Mouse (Mus musculus): ENCODE measurements around the gene Sdk1. TPM values are rescaled to one million over a fixed set of nuclear protein-coding genes. Genes with fewer than 3 reads are reported as not detected.
"Not testable (repeated sequence)": the region's sequence is repeated elsewhere in the genome, so short reads cannot be mapped to it uniquely, and the experiment has no call there.

Sdk1 gene
- polyA plus RNA-seq, 1 experiment from 2014 or later: 1.5 TPM

GRCm38 (mm10) chr5:141612721-141613120 lies 371.4 kb downstream of the Sdk1 start:
- H3K9me3 ChIP-seq: no peaks in the 10 kb centered on the region
- no peak for ATAC-seq (replicated peaks)
- H3K27ac ChIP-seq (replicated peaks): no peak overlapping the region
- peaks cover 12% of the 10 kb centered on the region for H3K4me1 ChIP-seq
- no peak overlapping the region for H3K4me2 ChIP-seq (replicated peaks)
- H3K36me3 ChIP-seq: no peaks in the 10 kb centered on the region
- 57% methylated on average over 10 of the region's 10 CpGs for WGBS
- no peak overlapping the region for H3K9ac ChIP-seq (replicated peaks)
- H3K27me3 ChIP-seq: no peaks in the 10 kb centered on the region
- no peak overlapping the region for H3K4me3 ChIP-seq

- WGBS: 67% methylated on average over 7 of the region's 7 CpGs
- H3K27ac ChIP-seq (replicated peaks): no peak overlapping the region
Measured at GRCm38 (mm10) chr5:141615763-141616162, 374.5 kb downstream of the Sdk1 start.

GRCm38 (mm10) chr5:141617660-141618059 lies 376.4 kb downstream of the Sdk1 start:
- Histone ChIP-seq H3K4me1 (peaks cover 24% of the 10 kb centered on the region), H3K4me3 (no peak overlapping the region), H3K36me3 (no peaks in the 10 kb centered on the region), H3K4me2 (replicated peaks) (no peak overlapping the region; the same call in 1 of the 2 replicates), H3K27me3 (no peaks in the 10 kb centered on the region), H3K27ac (replicated peaks) (no peak overlapping the region), H3K9me3 (no peaks in the 10 kb centered on the region), H3K9ac (replicated peaks) (no peak overlapping the region)
- WGBS: 36% methylated on average over 6 of the region's 6 CpGs
- ATAC-seq (replicated peaks): 0 out of 2 replicates have a peak, but pooled peaks have one; percentile 19

More at GRCm38 (mm10) chr5:141615763-141616162, 374.5 kb downstream of the Sdk1 start:
- Histone ChIP-seq H3K9me3 (no peaks in the 10 kb centered on the region), H3K4me1 (peaks cover 25% of the 10 kb centered on the region), H3K36me3 (no peaks in the 10 kb centered on the region), H3K9ac (replicated peaks) (no peak overlapping the region), H3K4me3 (no peak overlapping the region), H3K27me3 (no peaks in the 10 kb centered on the region), H3K4me2 (replicated peaks) (no peak overlapping the region)
- ATAC-seq (replicated peaks): no peak

GRCm38 (mm10) chr5:141625401-141625800 lies 384.1 kb downstream of the Sdk1 start:
- Histone ChIP-seq H3K36me3 (no peaks in the 10 kb centered on the region), H3K4me2 (replicated peaks) (no peak overlapping the region), H3K9ac (replicated peaks) (no peak overlapping the region), H3K4me1 (0 out of 2 replicates have a peak, but pooled peaks cover 5% of the 10 kb centered on the region), H3K27me3 (no peaks in the 10 kb centered on the region), H3K27ac (replicated peaks) (no peak overlapping the region), H3K4me3 (no peak overlapping the region), H3K9me3 (no peaks in the 10 kb centered on the region)
- no peak for ATAC-seq (replicated peaks)
- 90% methylated on average over 4 of the region's 4 CpGs for WGBS

- H3K9me3 ChIP-seq: no peaks in the 10 kb centered on the region
- H3K4me1 ChIP-seq: no peaks in the 10 kb centered on the region
- no peak overlapping the region for H3K4me2 ChIP-seq (replicated peaks)
- 87% methylated on average over 5 of the region's 5 CpGs for WGBS
- H3K27ac ChIP-seq (replicated peaks): no peak overlapping the region
- no peaks in the 10 kb centered on the region for H3K36me3 ChIP-seq
- no peak for ATAC-seq (replicated peaks)
- H3K4me3 ChIP-seq: no peak overlapping the region
- no peaks in the 10 kb centered on the region for H3K27me3 ChIP-seq
- H3K9ac ChIP-seq (replicated peaks): no peak overlapping the region
Measured at GRCm38 (mm10) chr5:141631641-141632040, 390.4 kb downstream of the Sdk1 start.

GRCm38 (mm10) chr5:141633271-141633670 lies 392.0 kb downstream of the Sdk1 start:
- no peak for ATAC-seq (replicated peaks)
- Histone ChIP-seq H3K9me3 (no peaks in the 10 kb centered on the region), H3K36me3 (no peaks in the 10 kb centered on the region), H3K4me1 (no peaks in the 10 kb centered on the region), H3K4me3 (no peak overlapping the region), H3K27me3 (no peaks in the 10 kb centered on the region), H3K9ac (replicated peaks) (no peak overlapping the region), H3K27ac (replicated peaks) (no peak overlapping the region), H3K4me2 (replicated peaks) (no peak overlapping the region)
- WGBS: 78% methylated on average over 4 of the region's 4 CpGs

- no peak for ATAC-seq (replicated peaks)
- Histone ChIP-seq H3K9ac (replicated peaks) (no peak overlapping the region), H3K4me3 (no peak overlapping the region), H3K36me3 (no peaks in the 10 kb centered on the region), H3K27me3 (no peaks in the 10 kb centered on the region), H3K4me1 (no peaks in the 10 kb centered on the region), H3K4me2 (replicated peaks) (no peak overlapping the region), H3K27ac (replicated peaks) (no peak overlapping the region), H3K9me3 (no peaks in the 10 kb centered on the region)
- WGBS: 89% methylated on average over 11 of the region's 11 CpGs
Measured at GRCm38 (mm10) chr5:141636406-141636805, 395.1 kb downstream of the Sdk1 start.

- not testable (repeated sequence) for H3K4me1 ChIP-seq; H3K27ac ChIP-seq (replicated peaks); H3K9me3 ChIP-seq; H3K4me2 ChIP-seq (replicated peaks); H3K27me3 ChIP-seq; H3K36me3 ChIP-seq; H3K9ac ChIP-seq (replicated peaks); H3K4me3 ChIP-seq; ATAC-seq (replicated peaks)
- WGBS: 75% methylated on average over 3 of the region's 3 CpGs
Measured at GRCm38 (mm10) chr5:141637054-141637453, 395.8 kb downstream of the Sdk1 start.

GRCm38 (mm10) chr5:141645671-141646070 lies 404.4 kb downstream of the Sdk1 start:
- H3K27me3 ChIP-seq: no peaks in the 10 kb centered on the region
- ATAC-seq (replicated peaks): 0 out of 2 replicates have a peak, but pooled peaks have one; percentile 19
- 47% methylated on average over 5 of the region's 5 CpGs for WGBS

GRCm38 (mm10) chr5:141646621-141647020 lies 405.3 kb downstream of the Sdk1 start:
- ATAC-seq (replicated peaks): no peak

More at GRCm38 (mm10) chr5:141645671-141646070, 404.4 kb downstream of the Sdk1 start:
- Histone ChIP-seq H3K4me3 (no peak overlapping the region), H3K36me3 (no peaks in the 10 kb centered on the region), H3K4me2 (replicated peaks) (no peak overlapping the region), H3K4me1 (peaks cover 3% of the 10 kb centered on the region; the same call in 1 of the 2 replicates), H3K9me3 (no peaks in the 10 kb centered on the region), H3K9ac (replicated peaks) (no peak overlapping the region), H3K27ac (replicated peaks) (no peak overlapping the region)

GRCm38 (mm10) chr5:141649831-141650375 lies 408.6 kb downstream of the Sdk1 start:
- Histone ChIP-seq H3K27ac (replicated peaks) (no peak overlapping the region), H3K4me2 (replicated peaks) (no peak overlapping the region), H3K9me3 (no peaks in the 10 kb centered on the region), H3K9ac (replicated peaks) (no peak overlapping the region), H3K4me1 (peaks cover 3% of the 10 kb centered on the region; the same call in 1 of the 2 replicates), H3K36me3 (no peaks in the 10 kb centered on the region), H3K27me3 (no peaks in the 10 kb centered on the region), H3K4me3 (no peak overlapping the region)
- ATAC-seq (replicated peaks): no peak
- WGBS: 53% methylated on average over 6 of the region's 6 CpGs

More at GRCm38 (mm10) chr5:141646621-141647020, 405.3 kb downstream of the Sdk1 start:
- no peak overlapping the region for H3K27ac ChIP-seq (replicated peaks)
- no peak overlapping the region for H3K4me2 ChIP-seq (replicated peaks)
- H3K36me3 ChIP-seq: no peaks in the 10 kb centered on the region
- peaks cover 3% of the 10 kb centered on the region; the same call in 1 of the 2 replicates for H3K4me1 ChIP-seq
- H3K9me3 ChIP-seq: no peaks in the 10 kb centered on the region
- no peak overlapping the region for H3K9ac ChIP-seq (replicated peaks)
- 85% methylated on average over 2 of the region's 2 CpGs for WGBS
- H3K4me3 ChIP-seq: no peak overlapping the region
- H3K27me3 ChIP-seq: no peaks in the 10 kb centered on the region

GRCm38 (mm10) chr5:141651690-141652377 lies 410.5 kb downstream of the Sdk1 start:
- 88% methylated on average over 4 of the region's 4 CpGs for WGBS
- H3K4me2 ChIP-seq (replicated peaks): no peak overlapping the region
- H3K4me3 ChIP-seq: no peak overlapping the region
- no peak overlapping the region for H3K9ac ChIP-seq (replicated peaks)
- no peaks in the 10 kb centered on the region for H3K4me1 ChIP-seq
- H3K27me3 ChIP-seq: no peaks in the 10 kb centered on the region
- no peaks in the 10 kb centered on the region for H3K36me3 ChIP-seq
- H3K9me3 ChIP-seq: no peaks in the 10 kb centered on the region
- no peak overlapping the region for H3K27ac ChIP-seq (replicated peaks)
- no peak for ATAC-seq (replicated peaks)
